Mouse (Mus musculus): Measurements from ENCODE around the gene Bcl9l. TPM values are rescaled to one million over a fixed set of nuclear protein-coding genes. Genes with fewer than 3 reads are reported as not detected.

Gene Bcl9l
- polyA plus RNA-seq, 1 experiment from 2014 or later: 9.1 TPM

- peak; percentile 34 for ATAC-seq (replicated peaks; ENCODE audit: low FRiP score, low read depth)
- H3K36me3 ChIP-seq (ENCODE audit: insufficient read depth, low read length): no peaks in the 10 kb centered on the region
- WGBS: 17% methylated on average over 17 of the region's 17 CpGs
Measured at GRCm38 (mm10) chr9:44490086-44490967, 7.7 kb downstream of the Bcl9l start.

GRCm38 (mm10) chr9:44491351-44491750 lies 8.7 kb downstream of the Bcl9l start:
- no peak overlapping the region for H3K4me2 ChIP-seq (ENCODE audit: low read length)
- 37% methylated on average over 10 of the region's 10 CpGs for WGBS
- no peak overlapping the region for H3K9ac ChIP-seq (ENCODE audit: low read depth, low read length)
- no peak for TF ChIP-seq CTCF (IDR thresholded peaks at IDR 0.05; ENCODE audit: low read depth)
- no peaks in the 10 kb centered on the region for H3K9me3 ChIP-seq (replicated peaks; ENCODE audit: low read length)
- H3K36me3 ChIP-seq (ENCODE audit: insufficient read depth, low read length): no peaks in the 10 kb centered on the region
- no peak overlapping the region for H3K4me3 ChIP-seq (replicated peaks; ENCODE audit: low read depth, low read length)
- peaks cover 92% of the 10 kb centered on the region for H3K4me1 ChIP-seq (replicated peaks; ENCODE audit: insufficient read depth, low read length)
- peak overlapping the region; percentile 95 for H3K27ac ChIP-seq
- no peaks in the 10 kb centered on the region for H3K27me3 ChIP-seq (ENCODE audit: insufficient read depth, low read length)
- ATAC-seq (replicated peaks; ENCODE audit: low FRiP score, low read depth) (no peak), DNase-seq (ENCODE audit: low spot score) (no peak)

More at GRCm38 (mm10) chr9:44490086-44490967, 7.7 kb downstream of the Bcl9l start:
- H3K4me1 ChIP-seq (replicated peaks; ENCODE audit: insufficient read depth, low read length): peaks cover 97% of the 10 kb centered on the region
- H3K9ac ChIP-seq (ENCODE audit: low read depth, low read length): peak overlapping the region; percentile 38; the same call in 1 of the 2 replicates
- no peaks in the 10 kb centered on the region for H3K9me3 ChIP-seq (replicated peaks; ENCODE audit: low read length)
- no peaks in the 10 kb centered on the region for H3K27me3 ChIP-seq (ENCODE audit: insufficient read depth, low read length)
- peak overlapping the region; percentile 77 for H3K4me2 ChIP-seq (ENCODE audit: low read length)
- DNase-seq (ENCODE audit: low spot score): peak; percentile 72
- peak overlapping the region; percentile 20; the same call in 1 of the 2 replicates for H3K4me3 ChIP-seq (replicated peaks; ENCODE audit: low read depth, low read length)
- peak overlapping the region; percentile 95 for H3K27ac ChIP-seq
- no peak for TF ChIP-seq CTCF (IDR thresholded peaks at IDR 0.05; ENCODE audit: low read depth)

- Histone ChIP-seq H3K4me3 (replicated peaks; ENCODE audit: low read depth, low read length) (no peak overlapping the region), H3K36me3 (ENCODE audit: insufficient read depth, low read length) (no peaks in the 10 kb centered on the region), H3K4me2 (ENCODE audit: low read length) (no peak overlapping the region), H3K9me3 (replicated peaks; ENCODE audit: low read length) (no peaks in the 10 kb centered on the region), H3K27me3 (ENCODE audit: insufficient read depth, low read length) (no peaks in the 10 kb centered on the region), H3K27ac (peak overlapping the region; percentile 81; the same call in 1 of the 2 replicates), H3K9ac (ENCODE audit: low read depth, low read length) (0 out of 2 replicates have a peak overlapping the region, but pooled peaks have one; percentile 2), H3K4me1 (replicated peaks; ENCODE audit: insufficient read depth, low read length) (peaks cover 88% of the 10 kb centered on the region)
- DNase-seq (ENCODE audit: low spot score) (no peak), ATAC-seq (replicated peaks; ENCODE audit: low FRiP score, low read depth) (no peak)
- WGBS: 71% methylated on average over 17 of the region's 17 CpGs
- no peak for TF ChIP-seq CTCF (IDR thresholded peaks at IDR 0.05; ENCODE audit: low read depth)
Measured at GRCm38 (mm10) chr9:44492631-44493461, 10.2 kb downstream of the Bcl9l start.

GRCm38 (mm10) chr9:44494261-44494862 lies 11.7 kb downstream of the Bcl9l start:
- WGBS: 14% methylated on average over 11 of the region's 11 CpGs
- Histone ChIP-seq H3K4me1 (replicated peaks; ENCODE audit: insufficient read depth, low read length) (peaks cover 85% of the 10 kb centered on the region), H3K27me3 (ENCODE audit: insufficient read depth, low read length) (no peaks in the 10 kb centered on the region), H3K9ac (ENCODE audit: low read depth, low read length) (peak overlapping the region; percentile 35), H3K36me3 (ENCODE audit: insufficient read depth, low read length) (no peaks in the 10 kb centered on the region), H3K4me3 (replicated peaks; ENCODE audit: low read depth, low read length) (no peak overlapping the region), H3K27ac (peak overlapping the region; percentile 81), H3K4me2 (ENCODE audit: low read length) (peak overlapping the region; percentile 37; the same call in 1 of the 2 replicates), H3K9me3 (replicated peaks; ENCODE audit: low read length) (no peaks in the 10 kb centered on the region)
- DNase-seq (ENCODE audit: low spot score) (no peak), ATAC-seq (replicated peaks; ENCODE audit: low FRiP score, low read depth) (no peak)
- TF ChIP-seq CTCF (IDR thresholded peaks at IDR 0.05; ENCODE audit: low read depth): no peak

GRCm38 (mm10) chr9:44494863-44495809 lies 12.5 kb downstream of the Bcl9l start:
- Histone ChIP-seq H3K4me3 (replicated peaks; ENCODE audit: low read depth, low read length) (no peak overlapping the region), H3K36me3 (ENCODE audit: insufficient read depth, low read length) (no peaks in the 10 kb centered on the region), H3K27ac (peak overlapping the region; percentile 81), H3K9ac (ENCODE audit: low read depth, low read length) (peak overlapping the region; percentile 35), H3K27me3 (ENCODE audit: insufficient read depth, low read length) (no peaks in the 10 kb centered on the region), H3K9me3 (replicated peaks; ENCODE audit: low read length) (no peaks in the 10 kb centered on the region), H3K4me1 (replicated peaks; ENCODE audit: insufficient read depth, low read length) (peaks cover 85% of the 10 kb centered on the region), H3K4me2 (ENCODE audit: low read length) (peak overlapping the region; percentile 37; the same call in 1 of the 2 replicates)
- no peak for ATAC-seq (replicated peaks; ENCODE audit: low FRiP score, low read depth)
- DNase-seq (ENCODE audit: low spot score): no peak
- 29% methylated on average over 9 of the region's 9 CpGs for WGBS
- TF ChIP-seq CTCF (IDR thresholded peaks at IDR 0.05; ENCODE audit: low read depth): no peak

Measured in kidney, postnatal 0 days (tissue).